Mouse (Mus musculus): ENCODE measurements at regions not wholly inside any gene's neighbourhood (a gene's known extent, or its start where the extent isn't known, plus 50 kb on each side); places are given as distances from the start of the nearest gene placed in this dataset.

DNA sequence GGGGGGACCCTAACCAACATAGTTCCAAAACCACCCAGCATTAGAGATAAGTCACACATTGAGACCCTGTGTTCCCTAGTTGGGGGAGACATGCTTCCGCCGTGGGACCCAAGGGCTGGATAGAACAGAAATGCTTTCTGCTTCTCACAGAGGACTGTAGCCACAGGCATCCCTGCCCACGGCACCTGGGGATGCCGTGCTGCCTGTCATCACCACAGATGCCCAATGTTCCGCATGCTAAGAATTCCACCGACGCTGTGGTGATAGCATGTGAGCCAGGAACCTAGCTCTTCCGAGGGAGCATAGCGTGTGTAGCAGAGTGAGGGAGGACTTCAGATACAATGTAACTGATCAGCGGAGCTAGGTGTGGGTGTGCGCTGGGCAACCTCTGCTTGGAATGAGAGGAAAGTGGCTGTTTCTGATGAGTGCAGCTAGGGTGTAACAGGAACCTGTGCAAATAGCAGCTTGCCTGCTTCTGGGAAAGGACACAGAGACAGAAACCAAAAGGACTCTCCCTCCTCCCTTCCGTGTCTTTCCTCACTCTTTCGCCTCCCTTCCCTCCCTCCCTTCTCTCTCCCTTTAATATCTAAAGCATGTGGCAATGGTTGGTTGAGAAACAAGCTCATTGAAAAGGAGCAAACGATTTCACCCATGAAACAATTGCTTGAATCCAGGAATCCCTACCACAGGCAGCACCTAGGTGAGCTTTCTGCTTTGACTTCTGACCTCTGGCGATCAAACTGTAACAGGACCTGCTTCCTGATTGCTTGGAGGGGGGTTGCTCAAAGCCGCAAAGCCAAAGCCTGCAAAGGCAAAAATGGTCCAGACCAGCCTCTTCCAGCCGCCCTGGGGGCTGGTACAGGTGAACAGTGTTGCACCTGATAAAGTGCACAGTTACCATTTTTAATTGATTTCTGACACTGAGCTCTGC is 102.3 kb downstream of the Gm26897 start:
- peak; percentile 56 for DNase-seq (ENCODE audit: low read depth, low spot score)

DNA sequence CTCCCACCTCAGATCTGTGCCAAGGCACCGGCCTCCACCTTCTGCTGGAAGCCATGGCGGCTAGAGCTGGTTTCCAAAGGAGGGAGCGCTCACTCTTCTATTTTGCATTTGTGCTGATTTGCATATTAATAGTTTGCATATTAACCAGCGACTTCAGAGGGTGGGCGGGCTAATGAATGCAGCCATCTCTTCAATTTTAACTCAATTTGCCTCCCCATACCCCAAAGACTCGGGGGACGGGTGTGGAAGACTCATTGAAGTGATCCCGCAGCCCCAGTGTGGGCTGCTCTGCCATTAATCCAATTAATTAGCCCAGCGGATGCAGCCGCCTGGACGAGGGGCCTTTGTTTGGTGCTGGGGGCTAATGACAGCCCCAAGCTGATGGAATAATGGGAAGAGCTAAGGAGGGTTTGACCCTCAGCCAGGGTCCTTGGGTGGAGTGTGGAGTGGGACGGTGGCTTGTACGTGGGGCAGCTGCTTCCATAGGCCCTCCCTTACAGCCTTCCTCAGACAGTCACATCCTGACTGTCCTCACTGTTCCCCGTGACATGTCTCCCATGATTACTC is 103.0 kb downstream of the Gm26897 start:
- no peak for DNase-seq (ENCODE audit: low read depth, low spot score)

DNA sequence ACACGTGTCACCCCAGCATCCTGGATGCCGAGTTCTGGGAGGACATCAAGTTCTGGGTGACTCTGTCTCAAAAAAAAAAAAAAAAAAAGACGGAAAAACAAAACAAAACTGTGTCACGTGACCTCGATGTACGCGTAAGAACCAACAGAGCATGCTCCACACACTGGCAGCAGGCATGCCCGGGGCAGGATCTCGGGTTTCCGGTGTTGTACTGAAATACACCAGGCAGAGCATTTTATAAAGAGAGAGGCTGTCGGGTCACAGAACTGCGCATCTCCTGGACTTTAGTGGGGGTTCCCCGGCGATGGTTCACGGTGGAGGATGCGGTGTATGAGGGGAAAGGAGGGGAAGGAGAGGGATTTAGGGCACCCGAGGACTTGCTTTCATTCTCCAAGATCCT is 108.7 kb downstream of the Gm26897 start:
- DNase-seq (ENCODE audit: low read depth, low spot score): peak; percentile 64

DNA sequence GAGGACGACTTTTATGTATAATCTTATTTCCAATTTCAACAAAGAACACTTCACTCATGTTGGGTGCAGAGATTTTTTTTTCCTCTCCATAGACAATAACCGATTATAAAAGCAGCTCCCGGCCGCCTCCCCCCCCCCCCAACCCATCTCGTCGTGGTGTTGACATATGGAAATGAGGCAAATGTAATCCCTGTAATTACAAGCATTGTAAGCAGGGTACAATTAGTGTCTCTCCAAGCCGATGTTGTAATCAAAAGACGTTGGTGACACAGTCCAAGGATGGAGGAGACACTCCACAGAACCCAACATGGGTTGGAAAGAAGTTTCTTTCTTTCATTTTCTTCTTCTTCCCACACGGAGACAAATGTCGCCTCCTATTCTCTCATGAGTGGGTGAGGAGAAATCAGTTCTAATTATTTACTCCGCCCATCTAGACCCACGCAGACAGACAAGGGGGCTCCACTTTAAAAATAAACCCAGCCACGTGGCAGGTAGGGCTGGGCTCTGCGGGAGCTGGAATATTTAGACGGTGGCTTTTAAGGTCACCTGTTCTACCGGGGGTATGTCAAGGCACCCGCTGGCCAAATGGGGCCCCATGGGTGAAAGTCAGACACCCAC is 110.0 kb downstream of the Gm26897 start:
- no peak for DNase-seq (ENCODE audit: low read depth, low spot score)

DNA sequence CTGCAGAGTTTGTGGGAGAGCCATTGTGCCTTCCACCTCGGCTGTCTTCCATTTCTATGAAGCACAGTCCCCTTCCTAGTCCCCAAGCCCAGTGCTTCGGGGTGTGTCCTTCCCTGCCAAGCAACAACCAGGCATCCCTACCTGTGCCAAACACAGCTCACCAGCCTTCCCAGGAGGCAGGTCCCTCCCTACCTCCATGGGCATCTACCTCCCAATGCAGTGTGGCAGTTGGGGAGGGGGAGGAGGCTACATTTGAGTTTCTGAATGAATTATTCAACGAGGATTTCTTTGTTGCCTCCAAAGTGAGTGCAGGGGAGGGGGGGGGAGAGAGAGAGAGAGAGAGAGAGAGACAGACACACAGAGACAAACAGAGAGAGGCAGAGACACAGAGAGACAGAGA is 110.8 kb downstream of the Gm26897 start:
- no peak for DNase-seq (ENCODE audit: low read depth, low spot score)

DNA sequence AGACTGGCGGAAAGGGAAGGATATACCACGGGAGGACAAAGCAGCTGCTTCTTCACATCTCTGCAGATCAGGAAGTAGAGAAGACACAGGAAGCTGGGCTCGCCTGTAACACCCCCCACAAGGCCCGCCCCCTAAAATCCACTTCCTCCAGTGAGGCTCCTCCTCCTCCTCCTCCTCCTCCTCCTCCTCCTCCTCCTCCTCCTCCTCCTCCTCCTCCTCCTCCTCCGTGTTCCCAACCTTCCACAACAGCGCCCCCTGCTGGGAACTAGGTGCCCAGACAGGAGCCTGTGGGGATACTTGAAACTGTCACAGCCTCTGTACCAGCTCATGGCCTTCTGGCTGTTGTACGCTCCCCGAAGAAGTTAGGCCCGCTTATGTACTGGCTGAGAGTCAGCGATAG is 115.2 kb downstream of the Gm26897 start:
- DNase-seq (ENCODE audit: low read depth, low spot score): peak; percentile 90

DNA sequence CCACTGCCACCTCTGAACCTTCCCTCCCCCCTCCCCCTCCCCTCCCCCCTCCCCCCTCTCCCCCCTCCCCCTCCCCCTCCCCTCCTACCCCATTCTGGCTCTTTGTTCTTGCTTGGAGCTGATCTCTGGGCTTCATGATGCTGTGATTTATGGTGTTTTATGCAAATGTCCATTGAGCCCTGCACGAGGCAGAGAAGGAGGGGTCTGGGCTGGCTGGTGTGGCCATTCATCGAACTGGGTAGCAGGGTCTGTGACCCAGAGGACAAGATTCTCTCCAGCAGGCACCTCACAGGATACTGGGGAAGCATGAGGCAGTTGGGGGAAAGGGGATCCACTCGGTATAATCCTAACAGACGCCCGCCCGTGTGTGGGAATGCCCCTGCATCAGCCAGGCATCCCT is 119.0 kb downstream of the Gm26897 start:
- no peak for DNase-seq (ENCODE audit: low read depth, low spot score)

DNA sequence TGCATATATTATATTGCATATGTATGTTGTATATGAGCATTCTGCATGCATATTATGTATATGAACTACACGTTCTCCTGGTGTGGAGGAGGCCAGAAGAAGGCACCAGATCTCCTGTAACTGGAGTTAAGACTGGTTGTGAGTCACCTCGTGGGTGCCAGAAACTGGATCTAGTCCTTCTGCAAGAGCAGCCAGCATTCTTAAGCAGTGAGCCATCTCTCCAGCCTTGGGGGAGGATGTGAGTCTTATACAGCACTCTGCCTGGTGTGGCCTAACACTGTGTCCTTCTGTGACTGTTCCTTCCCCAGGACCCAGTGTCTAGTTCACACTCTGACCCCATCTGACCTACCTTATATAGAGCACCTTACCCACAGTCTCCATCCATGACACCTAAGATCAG is 121.6 kb downstream of the Gm26897 start:
- no peak for DNase-seq (ENCODE audit: low read depth, low spot score)

DNA sequence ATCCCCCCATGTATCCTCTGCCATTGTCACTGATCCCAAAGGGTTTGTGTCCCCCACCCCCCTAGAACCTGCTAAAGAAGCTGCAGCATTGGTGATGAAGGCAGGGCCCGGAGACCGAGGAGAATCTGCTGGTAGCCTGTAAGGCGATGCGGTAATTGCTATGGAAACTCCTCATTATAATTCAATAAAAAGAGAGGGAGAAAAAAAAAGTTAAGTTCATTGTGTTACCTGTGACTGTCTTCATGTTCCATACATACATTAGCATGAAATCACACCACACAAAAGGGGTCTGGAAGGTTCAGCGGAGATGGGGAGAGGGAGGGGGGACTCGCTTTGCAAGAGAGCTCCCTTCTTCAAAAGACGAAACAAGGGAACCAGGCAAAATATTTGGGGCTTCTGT is 123.5 kb downstream of the Gm26897 start:
- DNase-seq (ENCODE audit: low read depth, low spot score): no peak

DNA sequence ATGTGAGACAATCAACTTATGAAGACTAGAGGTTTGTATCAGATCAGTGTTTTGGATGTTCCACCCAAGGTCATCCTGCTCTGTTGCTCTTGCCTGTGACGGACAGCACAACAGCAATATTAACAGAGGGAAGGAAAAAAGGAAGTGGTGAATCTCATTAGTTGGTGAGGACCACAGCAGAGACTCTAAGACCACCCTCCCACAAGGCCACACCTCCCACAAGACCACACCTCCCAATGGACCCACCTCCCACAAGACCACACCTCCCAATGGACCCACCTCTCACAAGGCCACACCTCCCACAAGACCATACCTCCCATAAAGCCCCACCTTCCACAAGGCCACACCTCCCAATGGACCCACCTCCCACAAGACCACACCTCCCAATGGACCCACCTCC is 126.7 kb downstream of the Gm26897 start:
- no peak for DNase-seq (ENCODE audit: low read depth, low spot score)

DNA sequence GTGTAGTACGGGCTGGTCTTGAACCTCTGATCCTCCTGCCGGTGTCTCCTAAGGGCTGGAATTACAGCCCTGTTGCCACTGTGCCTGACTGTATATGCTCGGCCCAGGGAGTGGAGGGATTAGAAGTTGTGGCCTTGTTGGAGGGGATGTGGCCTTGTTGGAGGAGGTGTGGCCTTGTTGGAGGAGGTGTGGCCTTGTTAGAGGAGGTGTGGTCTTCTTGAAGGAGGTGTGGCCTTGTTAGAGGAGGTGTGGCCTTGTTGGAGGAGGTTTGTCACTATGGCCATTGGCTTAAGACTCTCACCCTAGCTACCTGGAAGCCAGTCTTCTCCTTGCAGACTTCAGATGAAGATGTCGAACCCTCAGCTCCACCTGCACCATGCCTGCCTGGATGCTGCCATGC is 128.6 kb downstream of the Gm26897 start:
- DNase-seq (ENCODE audit: low read depth, low spot score): peak; percentile 34

DNA sequence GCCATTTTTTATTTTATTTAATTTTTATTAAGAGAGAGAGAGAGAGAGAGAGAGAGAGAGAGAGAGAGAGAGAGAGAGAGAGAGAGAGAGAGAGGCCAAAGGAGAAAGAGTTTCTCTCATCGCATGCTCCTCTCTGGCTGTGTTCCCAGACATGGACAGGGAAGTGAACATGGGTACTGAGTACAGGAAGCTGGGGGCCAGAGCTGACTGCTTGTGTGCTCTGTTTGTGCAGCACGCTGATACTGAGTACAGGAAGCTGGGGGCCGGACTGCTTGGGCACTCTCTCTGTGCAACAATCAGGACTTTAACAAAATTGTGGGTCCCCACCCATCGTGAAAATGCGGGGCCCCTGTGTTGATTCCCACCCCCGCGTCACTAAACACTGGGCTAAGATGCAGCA is 130.2 kb downstream of the Gm26897 start:
- no peak for DNase-seq (ENCODE audit: low read depth, low spot score)

DNA sequence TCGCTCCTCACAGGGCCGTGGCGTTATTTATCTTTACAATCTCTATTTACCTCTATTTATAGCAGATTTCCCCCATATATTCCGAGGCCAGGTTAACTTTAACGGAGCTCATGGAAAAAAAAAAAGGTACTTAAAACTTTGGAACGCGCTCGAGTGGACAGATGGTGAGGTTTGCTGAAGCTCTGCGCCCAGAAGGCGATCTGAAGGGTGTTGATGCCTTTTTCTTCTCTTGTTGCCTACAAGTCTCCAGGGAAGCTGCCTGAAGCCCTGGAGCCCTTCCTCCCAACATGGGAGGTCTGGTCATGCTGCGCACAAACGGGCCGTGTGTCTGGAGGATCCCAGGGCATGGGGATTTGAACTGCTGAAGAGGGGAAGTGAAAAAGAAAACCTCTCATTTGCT is 130.9 kb downstream of the Gm26897 start:
- no peak for DNase-seq (ENCODE audit: low read depth, low spot score)

DNA sequence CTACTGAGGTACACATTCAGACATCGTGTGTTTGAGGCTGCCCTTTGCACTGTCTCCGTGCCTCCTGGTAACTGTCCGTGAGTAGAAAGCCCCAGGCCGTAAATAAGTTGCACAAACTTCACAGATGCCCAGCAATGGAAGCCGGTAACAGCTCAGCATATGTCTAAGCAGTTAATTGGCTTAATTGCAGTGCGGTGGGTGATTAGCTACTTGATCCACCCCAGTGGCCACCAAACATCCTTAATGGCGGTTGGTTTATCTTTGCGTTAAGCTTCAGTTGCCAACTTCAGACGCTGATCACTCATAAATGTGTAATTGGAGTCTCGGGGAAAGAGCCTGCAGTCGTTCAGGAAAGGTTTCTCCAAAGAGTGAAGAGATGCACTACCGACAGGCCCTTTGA is 135.3 kb downstream of the Gm26897 start:
- DNase-seq (ENCODE audit: low read depth, low spot score): no peak

DNA sequence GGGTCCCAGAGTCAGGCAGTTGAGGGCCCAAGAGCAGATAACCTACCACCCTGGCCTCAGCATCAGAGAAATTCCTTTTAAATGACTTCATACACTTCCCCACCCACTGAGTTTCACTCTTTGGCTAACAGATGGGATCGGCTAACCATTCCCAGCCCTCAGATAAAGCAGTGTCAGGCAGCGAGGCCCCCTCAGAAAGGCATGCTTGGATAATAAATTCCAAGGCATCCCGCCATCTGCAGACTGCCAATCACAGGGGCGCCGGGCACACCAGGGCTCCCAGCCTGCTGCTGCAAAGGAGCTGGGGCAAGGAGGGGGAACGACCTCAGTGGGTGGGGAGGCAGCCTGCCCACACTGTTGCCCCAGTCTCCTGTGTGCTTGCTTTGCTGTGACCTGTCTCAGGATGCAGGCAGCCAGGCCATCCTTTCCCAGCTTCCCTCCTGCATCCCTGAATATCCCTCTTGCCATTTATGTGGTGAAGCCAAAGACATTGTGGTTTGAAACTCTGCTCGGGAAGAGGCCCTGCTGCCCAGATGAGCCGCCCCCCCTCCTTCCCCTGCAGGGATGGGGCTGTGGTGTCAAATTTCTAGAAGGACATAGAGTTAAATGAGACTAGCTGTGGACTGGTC is 143.6 kb downstream of the Gm26897 start:
- DNase-seq (ENCODE audit: low read depth, low spot score): no peak

DNA sequence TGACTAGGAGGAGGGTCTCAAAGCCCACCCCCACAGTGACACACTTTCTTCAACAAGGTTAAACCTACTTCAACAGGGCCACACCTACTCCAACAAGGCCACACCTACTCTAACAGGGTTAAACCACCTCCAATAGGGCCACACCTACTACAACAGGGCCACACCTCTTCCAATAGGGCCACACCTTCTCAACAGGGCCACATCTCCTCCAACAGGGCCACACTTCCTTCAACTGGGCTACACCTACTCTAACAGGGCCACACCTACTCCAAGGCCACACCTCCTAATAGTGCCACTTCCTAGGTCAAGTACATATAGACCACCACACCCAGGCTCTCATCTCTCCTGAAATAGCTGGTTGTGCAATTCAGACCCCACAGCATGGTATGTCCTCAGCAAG is 145.3 kb downstream of the Gm26897 start:
- peak; percentile 73 for DNase-seq (ENCODE audit: low read depth, low spot score)

DNA sequence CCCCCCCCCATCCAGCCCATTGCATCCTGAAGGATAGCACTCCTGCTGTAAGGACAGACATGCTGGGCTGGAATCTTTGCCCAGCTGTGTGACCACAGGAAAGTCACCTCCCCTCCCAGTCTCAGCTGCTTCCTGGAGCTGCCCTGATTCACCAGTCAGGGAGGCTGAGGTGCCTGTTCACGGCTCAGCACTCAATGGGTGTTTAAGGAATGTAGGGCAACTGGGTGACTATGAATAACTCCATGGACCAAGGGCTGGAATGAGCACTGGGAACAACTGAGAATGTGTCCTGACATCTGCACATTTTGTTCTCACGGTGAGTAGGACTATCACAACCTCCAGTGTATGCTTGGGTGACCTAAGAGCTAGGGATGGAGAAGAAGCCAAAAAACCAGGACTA is 146.5 kb downstream of the Gm26897 start:
- no peak for DNase-seq (ENCODE audit: low read depth, low spot score)

DNA sequence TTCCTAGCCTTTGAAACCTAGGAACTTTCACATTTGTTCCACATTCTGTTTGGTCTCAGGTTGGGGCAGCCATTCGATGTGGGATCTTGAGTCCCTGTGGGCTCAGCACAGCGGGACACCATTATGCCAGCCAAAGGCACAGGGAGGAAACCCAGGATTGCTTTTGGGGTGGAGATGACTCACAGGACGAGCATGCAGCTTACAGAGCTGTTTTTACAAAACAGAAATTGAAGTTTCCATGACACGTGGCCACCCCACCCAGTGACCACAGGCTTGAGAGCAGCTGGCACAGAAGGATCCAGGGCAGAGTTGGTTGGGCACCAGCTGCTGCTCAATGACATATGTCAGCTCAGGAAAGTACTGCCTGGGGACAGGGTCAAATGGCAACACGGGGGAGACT is 147.8 kb downstream of the Gm26897 start:
- no peak for DNase-seq (ENCODE audit: low read depth, low spot score)

DNA sequence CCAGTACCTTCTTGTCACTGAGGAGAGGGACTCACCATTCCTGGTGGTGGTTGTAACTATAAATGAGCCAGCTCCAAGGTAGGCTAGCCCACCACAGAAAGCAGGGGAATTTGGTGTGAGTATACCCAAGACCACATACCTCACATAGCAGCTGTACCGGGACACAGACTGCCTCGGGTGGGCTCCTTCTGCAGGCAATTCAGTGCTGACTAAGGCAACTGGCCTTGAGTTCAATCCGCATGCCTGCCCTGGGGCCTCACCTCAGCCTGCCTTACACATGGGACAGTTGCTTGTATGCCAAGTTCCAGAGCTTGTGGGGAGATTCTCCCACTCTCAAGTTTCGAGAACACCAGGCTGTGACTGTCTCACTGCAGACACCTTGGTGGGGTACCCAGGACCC is 153.6 kb downstream of the Gm26897 start:
- no peak for DNase-seq (ENCODE audit: low read depth, low spot score)

DNA sequence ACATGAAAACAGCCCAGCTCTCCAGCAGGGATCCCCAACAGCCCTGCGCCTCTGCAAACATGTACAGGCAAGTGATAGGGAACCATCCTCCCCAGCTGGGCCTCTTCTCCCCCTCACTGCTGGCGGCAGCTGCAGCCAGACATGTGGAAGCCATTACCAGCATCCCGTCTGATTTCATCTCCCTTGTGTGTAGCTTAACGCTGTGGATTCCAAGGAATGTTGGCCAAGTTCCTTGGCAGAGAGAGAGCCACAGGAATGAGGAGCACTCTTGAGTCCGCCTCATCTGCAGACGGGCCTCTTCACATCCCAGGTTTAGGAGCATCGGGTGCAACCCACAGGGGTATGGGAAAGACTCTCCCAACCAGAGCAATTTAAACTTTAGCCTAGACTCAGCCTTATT is 157.1 kb downstream of the Gm26897 start:
- DNase-seq (ENCODE audit: low read depth, low spot score): no peak

DNA sequence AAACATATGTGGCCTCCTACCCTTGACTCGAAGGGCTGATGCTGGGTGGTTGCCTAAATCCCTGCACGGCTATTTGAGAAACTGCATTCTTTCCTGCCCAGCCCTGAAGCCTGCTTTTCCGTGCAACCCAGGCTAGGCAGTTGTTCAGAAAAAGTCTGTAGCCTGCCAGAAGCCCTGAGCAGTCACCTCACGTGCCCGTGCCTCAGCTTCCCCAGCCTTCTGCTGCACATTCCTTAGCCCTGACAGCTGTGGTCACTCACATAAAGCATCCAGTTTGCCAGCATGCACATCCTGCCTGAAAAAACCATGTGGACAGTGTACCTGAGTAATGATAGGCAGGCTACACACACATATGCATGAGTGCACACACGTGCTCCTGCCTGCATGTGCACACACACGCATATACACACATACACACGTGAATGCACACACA is 157.6 kb downstream of the Gm26897 start:
- no peak for DNase-seq (ENCODE audit: low read depth, low spot score)

DNA sequence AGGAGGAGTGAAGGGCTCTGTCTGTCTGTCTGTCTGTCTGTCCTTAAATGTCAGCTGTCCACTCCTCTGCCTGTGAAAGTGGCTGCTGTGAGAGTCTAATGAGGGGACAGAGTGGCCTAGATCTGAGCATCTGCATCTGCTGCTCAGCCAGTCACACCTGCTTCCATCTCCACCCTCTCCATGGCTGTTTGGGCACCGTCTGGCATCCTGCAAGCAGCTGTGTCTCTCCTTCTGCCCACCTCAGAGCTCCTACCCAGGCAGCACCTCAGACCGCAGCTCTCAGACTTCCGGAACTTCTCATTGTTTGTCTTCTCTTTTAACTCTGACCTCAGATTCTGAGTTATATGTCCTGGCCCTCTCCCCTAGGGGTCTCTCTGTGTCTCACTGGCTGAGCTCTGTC is 159.2 kb downstream of the Gm26897 start:
- DNase-seq (ENCODE audit: low read depth, low spot score): no peak

All from ES-CJ7 (cell line).